Mouse (Mus musculus) thymus, adult 2 months (tissue): ENCODE results near the gene Klf5. TPM values are rescaled to one million over a fixed set of nuclear protein-coding genes. Genes with fewer than 3 reads are reported as not detected.

Source experiments
- DNase-seq: peaks from one replicate; pipeline ENCODE4 v3.0.0; 2021
- H3K27ac ChIP-seq: fragments of 200-500 bp; 2 replicates; pipeline ENCODE4 v1.5.1; 2012; ENCODE audit warnings: low read length, control low read depth; ENCODE audit not compliant: control insufficient read depth, insufficient read depth
- H3K27me3 ChIP-seq: fragments of 200-500 bp; 2 replicates; pipeline ENCODE4 v1.6.1; 2012; ENCODE audit warnings: mild to moderate bottlenecking, low read length, moderate library complexity, mixed read lengths; ENCODE audit not compliant: control insufficient read depth, insufficient read depth
- H3K36me3 ChIP-seq: fragments of 200-500 bp; 2 replicates; pipeline ENCODE4 v1.6.1; 2012; ENCODE audit warnings: mild to moderate bottlenecking, low read length, moderate library complexity; ENCODE audit not compliant: control insufficient read depth, insufficient read depth
- H3K4me1 ChIP-seq: fragments of 200-500 bp; replicated peaks from 2 replicates; pipeline ENCODE4 v1.6.1; 2012; ENCODE audit warnings: low read length; ENCODE audit not compliant: control insufficient read depth, insufficient read depth
- H3K4me3 ChIP-seq: fragments of 200-500 bp; 2 replicates; pipeline ENCODE4 v1.5.1; 2012; ENCODE audit warnings: mild to moderate bottlenecking, low read length, control low read depth, moderate library complexity; ENCODE audit not compliant: control insufficient read depth, insufficient read depth
- CTCF ChIP-seq: fragments of 200-500 bp; IDR thresholded peaks from 2 replicates; pipeline ENCODE4 v1.5.1; 2012; ENCODE audit warnings: mild to moderate bottlenecking, control low read depth, low read length, moderate library complexity, borderline replicate concordance; ENCODE audit not compliant: control insufficient read depth, poor library complexity, insufficient read depth; ENCODE audit errors: extremely low read depth
- POLR2A ChIP-seq: fragments of 200-500 bp; IDR thresholded peaks from 2 replicates; pipeline ENCODE4 v1.6.1; 2012; ENCODE audit warnings: mild to moderate bottlenecking, low read length, control low read depth, moderate library complexity; ENCODE audit not compliant: control insufficient read depth, poor library complexity, insufficient read depth; ENCODE audit errors: extremely low read depth
- WGBS: fragments of 180-500 bp; shearing (Covaris S2); methylation state at CpG from one replicate; pipeline ENCODE4 v1.1.7; 2018; 5-methylcytosine and 5-hydroxymethylcytosine counted together
- polyA plus RNA-seq: library from polyadenylated mRNA; depleted of rRNA; stranded (reverse); fragments of >200 nt; gene quantifications from 2 replicates; pipeline ENCODE4 v1.2.3, GENCODE M21; 2012

Gene Klf5
- polyA plus RNA-seq, 1 experiment, result 2.2 TPM

DNA sequence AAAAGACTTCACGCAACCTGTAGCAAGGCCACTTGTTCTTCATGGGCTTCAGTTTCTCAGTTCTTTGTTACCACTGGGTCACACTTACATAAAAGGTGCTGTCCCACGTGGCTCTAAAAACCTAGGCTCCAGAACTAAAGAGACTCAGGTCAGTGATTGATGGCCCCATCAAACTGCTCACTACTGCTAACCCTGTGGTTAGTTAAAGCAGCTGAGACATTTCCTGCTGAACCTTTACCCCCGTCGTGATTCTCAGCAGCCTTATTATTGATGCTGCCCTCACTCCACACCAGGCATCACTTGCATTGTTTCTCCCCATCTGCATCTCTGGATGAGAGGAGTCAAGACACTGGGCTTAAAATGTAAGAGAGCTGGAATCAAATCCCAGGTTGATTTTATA is 22.7 kb upstream of the Klf5 start:
- no peak for TF ChIP-seq POLR2A
- WGBS, result 21% methylated on average over 4 of the region's 4 CpGs
- H3K4me3 ChIP-seq, result no peak overlapping the region

GRCm38 (mm10) chr14:99278312-99278711 is 20.2 kb upstream of the Klf5 start:
- TF ChIP-seq CTCF (no peak), POLR2A (no peak)
- DNase-seq, result no peak
- Histone ChIP-seq H3K4me3 (no peak overlapping the region), H3K4me1 (no peaks in the 10 kb centered on the region), H3K27ac (no peak overlapping the region), H3K27me3 (no peaks in the 10 kb centered on the region), H3K36me3 (no peaks in the 10 kb centered on the region)
- WGBS, result 84% methylated on average over 9 of the region's 9 CpGs

More for the DNA sequence above, 22.7 kb upstream of the Klf5 start:
- H3K27me3 ChIP-seq, result no peaks in the 10 kb centered on the region
- DNase-seq, result no peak
- no peak overlapping the region for H3K27ac ChIP-seq
- no peaks in the 10 kb centered on the region for H3K4me1 ChIP-seq
- H3K36me3 ChIP-seq, result no peaks in the 10 kb centered on the region

GRCm38 (mm10) chr14:99278763-99279486 is 19.6 kb upstream of the Klf5 start:
- Histone ChIP-seq H3K27ac (no peak overlapping the region), H3K4me3 (no peak overlapping the region), H3K36me3 (no peaks in the 10 kb centered on the region), H3K27me3 (no peaks in the 10 kb centered on the region), H3K4me1 (no peaks in the 10 kb centered on the region)
- 93% methylated on average over 12 of the region's 12 CpGs for WGBS
- TF ChIP-seq POLR2A (no peak), CTCF (no peak)
- DNase-seq, result no peak

DNA sequence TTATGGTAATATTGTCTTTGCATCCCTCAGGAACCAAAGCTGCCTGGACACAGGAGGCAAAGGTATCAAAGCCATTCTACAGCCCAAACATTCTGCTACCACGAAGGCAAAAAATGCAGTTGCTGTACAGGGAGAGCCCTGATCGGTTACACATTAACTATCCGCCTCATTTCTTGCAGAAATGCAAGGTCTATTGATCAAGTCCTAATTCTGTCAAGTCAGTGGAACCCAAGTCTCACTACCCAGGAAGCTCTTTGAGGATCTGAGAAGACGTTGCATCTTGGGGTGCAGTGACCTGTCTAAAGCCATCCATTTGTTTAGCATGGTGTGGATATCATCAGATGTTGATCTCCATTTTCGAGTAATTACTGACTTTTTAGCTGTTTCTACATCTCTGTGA is 18.1 kb upstream of the Klf5 start:
- Histone ChIP-seq H3K4me1 (no peaks in the 10 kb centered on the region), H3K4me3 (no peak overlapping the region), H3K36me3 (no peaks in the 10 kb centered on the region), H3K27me3 (no peaks in the 10 kb centered on the region), H3K27ac (no peak overlapping the region)
- DNase-seq, result no peak
- TF ChIP-seq POLR2A, result no peak
- no peak for TF ChIP-seq CTCF
- WGBS, result 82% methylated on average over 5 of the region's 5 CpGs

DNA sequence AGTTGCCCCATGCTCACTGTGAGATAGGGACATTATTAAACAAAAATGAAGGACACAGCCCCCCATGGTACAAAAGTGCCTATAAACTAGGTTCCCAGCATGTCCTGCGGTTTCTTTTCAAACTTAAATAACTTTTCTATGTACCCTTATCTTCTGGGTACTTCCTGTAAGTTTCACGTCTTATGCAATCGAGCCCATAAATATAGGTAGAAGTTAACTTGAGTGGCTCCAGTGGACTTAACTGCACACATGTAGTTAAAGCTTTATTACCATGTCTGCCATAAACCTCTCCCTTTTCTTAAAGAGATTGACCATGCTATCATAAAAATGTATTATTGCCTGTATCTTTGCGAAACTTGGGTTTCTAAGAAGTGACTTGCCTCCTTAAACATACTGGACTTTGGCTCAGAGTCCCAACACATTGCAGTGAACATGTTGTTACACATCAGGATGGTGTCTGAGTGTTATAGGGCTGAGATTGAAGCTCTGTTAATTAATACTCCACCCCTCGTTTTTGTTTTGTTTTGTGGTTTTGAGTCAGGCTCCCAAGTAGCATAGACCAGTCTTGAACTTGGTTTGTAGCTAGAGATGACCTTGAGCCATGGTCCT is 17.6 kb upstream of the Klf5 start:
- H3K36me3 ChIP-seq, result no peaks in the 10 kb centered on the region
- TF ChIP-seq POLR2A (no peak), CTCF (no peak)
- no peaks in the 10 kb centered on the region for H3K4me1 ChIP-seq
- no peaks in the 10 kb centered on the region for H3K27me3 ChIP-seq
- H3K27ac ChIP-seq, result no peak overlapping the region
- no peak for DNase-seq
- WGBS, result 44% methylated on average over 5 of the region's 5 CpGs
- no peak overlapping the region for H3K4me3 ChIP-seq

- Histone ChIP-seq H3K27me3 (no peaks in the 10 kb centered on the region), H3K4me1 (no peaks in the 10 kb centered on the region), H3K36me3 (no peaks in the 10 kb centered on the region), H3K27ac (no peak overlapping the region), H3K4me3 (no peak overlapping the region)
- TF ChIP-seq POLR2A (no peak), CTCF (no peak)
- no peak for DNase-seq
- 94% methylated on average over 4 of the region's 4 CpGs for WGBS
Observed at GRCm38 (mm10) chr14:99285486-99285885, 13.0 kb upstream of the Klf5 start.

GRCm38 (mm10) chr14:99292176-99292575 is 6.3 kb upstream of the Klf5 start:
- no peak overlapping the region for H3K27ac ChIP-seq
- no peaks in the 10 kb centered on the region for H3K36me3 ChIP-seq
- 95% methylated on average over 5 of the region's 5 CpGs for WGBS
- no peak for TF ChIP-seq POLR2A
- no peak for TF ChIP-seq CTCF
- no peaks in the 10 kb centered on the region for H3K27me3 ChIP-seq
- H3K4me3 ChIP-seq, result no peak overlapping the region
- DNase-seq, result no peak
- no peaks in the 10 kb centered on the region for H3K4me1 ChIP-seq
